Mouse (Mus musculus): Measurements from ENCODE around the gene Tent4b. TPM values are rescaled to one million over a fixed set of nuclear protein-coding genes. Genes with fewer than 3 reads are reported as not detected.

Tent4b gene
- total RNA-seq, 2 experiments from 2014 or later, result 19.5 to 21.0 TPM

GRCm38 (mm10) chr8:88306511-88306910 is 107.5 kb downstream of the Tent4b start:
- peak; percentile 60 for DNase-seq

- DNase-seq, result no peak
Measured at GRCm38 (mm10) chr8:88307736-88308135, 108.7 kb downstream of the Tent4b start.

Other genes with a start within 250 kb of the Tent4b start
- 10 to 100 TPM; 12.9 to 16.2 TPM for gene Zfp423, start 239.6 kb upstream of the Tent4b start, total RNA-seq (2021)
- 10 to 100 TPM; 33.3 TPM for gene Cnep1r1, start 80.4 kb upstream of the Tent4b start, total RNA-seq (2021)
- 10 to 100 TPM; 24.0 to 24.6 TPM for gene Heatr3, start 61.4 kb upstream of the Tent4b start, total RNA-seq (2021)
- gene Adcy7, start 73.2 kb downstream of the Tent4b start, total RNA-seq (2021), result 1 to 10 TPM; 4.0 to 5.4 TPM
- gene Brd7, start 163.0 kb downstream of the Tent4b start, total RNA-seq (2021), result 10 to 100 TPM; 73.4 to 87.1 TPM